Mouse (Mus musculus): ENCODE data around the gene Syce2. TPM values are rescaled to one million over a fixed set of nuclear protein-coding genes. Genes with fewer than 3 reads are reported as not detected.

Syce2 gene
- polyA plus RNA-seq, 1 experiment from 2014 or later = 68.5 TPM

DNA sequence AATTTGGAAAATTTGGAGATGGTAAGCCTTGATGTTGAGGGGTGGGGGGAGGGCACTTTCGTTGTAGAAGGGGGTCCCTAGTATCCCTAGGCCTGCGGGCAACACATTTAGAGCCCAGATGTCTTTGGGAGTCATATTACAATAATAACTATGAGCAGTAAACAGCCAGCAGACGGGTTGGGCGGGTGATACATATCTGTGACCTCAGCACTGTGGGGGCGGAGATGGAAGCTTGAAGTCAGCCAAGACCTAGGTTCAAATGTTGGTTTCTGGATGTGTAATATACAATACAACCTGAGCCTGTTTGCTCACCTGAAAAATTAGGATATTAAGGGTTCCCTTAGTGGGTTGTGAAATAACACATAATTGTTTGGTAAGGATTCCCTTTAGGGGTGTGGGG is 38.0 kb downstream of the Syce2 start:
- Histone ChIP-seq H3K27ac (replicated peaks; ENCODE audit: low read depth, low read length) (no peak overlapping the region), H3K27me3 (replicated peaks; ENCODE audit: control insufficient read depth, insufficient read depth, low read length) (peaks cover 34% of the 10 kb centered on the region), H3K4me2 (ENCODE audit: low read depth, low read length) (0 out of 2 replicates have a peak overlapping the region, but pooled peaks have one; percentile 85), H3K36me3 (ENCODE audit: control insufficient read depth, insufficient read depth, low read length) (no peaks in the 10 kb centered on the region), H3K4me1 (ENCODE audit: control insufficient read depth, insufficient read depth, low read length) (peaks cover 9% of the 10 kb centered on the region; the same call in 1 of the 2 replicates), H3K9ac (ENCODE audit: low read depth, low read length) (no peak overlapping the region), H3K4me3 (ENCODE audit: low read depth, low read length) (no peak overlapping the region), H3K9me3 (ENCODE audit: control insufficient read depth, low read length) (peaks cover 5% of the 10 kb centered on the region; the same call in 1 of the 2 replicates)
- DNase-seq (ENCODE audit: low spot score) = no peak
- WGBS = 51% methylated on average over 5 of the region's 5 CpGs
- ATAC-seq (ENCODE audit: low read depth) = no peak

DNA sequence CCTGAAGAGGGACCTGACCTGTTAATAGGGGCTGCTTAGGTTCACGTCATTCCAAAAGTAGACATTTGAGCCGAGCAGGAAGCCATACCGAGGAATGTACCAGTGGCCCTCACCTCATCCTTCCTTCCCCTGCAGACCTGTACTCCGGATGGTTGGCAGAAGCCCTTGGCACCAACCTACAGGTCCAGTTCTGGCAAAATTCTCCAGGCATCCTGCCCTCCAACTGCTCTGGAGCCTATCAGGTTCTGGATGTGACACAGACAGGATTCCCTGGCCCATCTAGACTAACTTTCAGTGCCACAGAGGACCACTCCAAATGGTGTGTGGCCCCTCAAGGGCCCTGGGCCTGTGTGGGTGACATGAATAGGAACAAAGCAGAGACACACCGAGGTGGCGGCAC is 38.6 kb downstream of the Syce2 start:
- Histone ChIP-seq H3K4me1 (ENCODE audit: control insufficient read depth, insufficient read depth, low read length) (peaks cover 9% of the 10 kb centered on the region; the same call in 1 of the 2 replicates), H3K36me3 (ENCODE audit: control insufficient read depth, insufficient read depth, low read length) (no peaks in the 10 kb centered on the region), H3K9ac (ENCODE audit: low read depth, low read length) (no peak overlapping the region), H3K4me3 (ENCODE audit: low read depth, low read length) (no peak overlapping the region), H3K9me3 (ENCODE audit: control insufficient read depth, low read length) (peaks cover 5% of the 10 kb centered on the region; the same call in 1 of the 2 replicates), H3K4me2 (ENCODE audit: low read depth, low read length) (no peak overlapping the region), H3K27me3 (replicated peaks; ENCODE audit: control insufficient read depth, insufficient read depth, low read length) (peaks cover 34% of the 10 kb centered on the region), H3K27ac (replicated peaks; ENCODE audit: low read depth, low read length) (no peak overlapping the region)
- WGBS = 83% methylated on average over 6 of the region's 6 CpGs
- ATAC-seq (ENCODE audit: low read depth) = no peak
- no peak for DNase-seq (ENCODE audit: low spot score)

- DNase-seq (ENCODE audit: low spot score) = no peak
- no peak for ATAC-seq (ENCODE audit: low read depth)
- Histone ChIP-seq H3K27me3 (replicated peaks; ENCODE audit: control insufficient read depth, insufficient read depth, low read length) (peaks cover 34% of the 10 kb centered on the region), H3K9ac (ENCODE audit: low read depth, low read length) (no peak overlapping the region), H3K36me3 (ENCODE audit: control insufficient read depth, insufficient read depth, low read length) (no peaks in the 10 kb centered on the region), H3K4me2 (ENCODE audit: low read depth, low read length) (no peak overlapping the region; the same call in 1 of the 2 replicates), H3K4me1 (ENCODE audit: control insufficient read depth, insufficient read depth, low read length) (peaks cover 9% of the 10 kb centered on the region; the same call in 1 of the 2 replicates), H3K27ac (replicated peaks; ENCODE audit: low read depth, low read length) (no peak overlapping the region), H3K9me3 (ENCODE audit: control insufficient read depth, low read length) (peaks cover 5% of the 10 kb centered on the region; the same call in 1 of the 2 replicates), H3K4me3 (ENCODE audit: low read depth, low read length) (no peak overlapping the region)
- WGBS = 79% methylated on average over 5 of the region's 9 CpGs
These were observed 39.9 kb downstream of the Syce2 start for GRCm38 (mm10) chr8:84911854-84912253.

DNA sequence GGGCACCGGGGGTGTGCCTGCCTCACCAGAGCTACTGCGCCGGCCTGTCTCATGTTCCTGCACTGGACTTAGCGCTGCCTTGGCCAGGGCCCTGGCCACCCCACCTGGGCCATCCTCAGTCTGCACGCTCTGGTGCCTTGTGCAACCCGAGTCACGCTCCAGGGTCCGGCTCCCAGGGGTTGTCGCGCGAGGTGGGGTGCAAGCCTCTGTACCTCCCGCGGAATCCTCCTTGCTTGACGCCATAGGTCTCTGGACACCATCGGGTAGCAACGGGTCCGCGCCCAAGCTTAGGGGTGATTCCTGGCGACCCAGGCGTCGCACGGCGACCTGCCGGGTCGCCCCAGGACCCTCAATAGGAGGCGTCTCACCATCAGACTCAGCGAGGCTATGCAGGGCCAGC is 40.5 kb downstream of the Syce2 start:
- Histone ChIP-seq H3K27ac (replicated peaks; ENCODE audit: low read depth, low read length) (no peak overlapping the region), H3K27me3 (replicated peaks; ENCODE audit: control insufficient read depth, insufficient read depth, low read length) (peaks cover 34% of the 10 kb centered on the region), H3K4me3 (ENCODE audit: low read depth, low read length) (peak overlapping the region; percentile 49), H3K9me3 (ENCODE audit: control insufficient read depth, low read length) (peaks cover 5% of the 10 kb centered on the region; the same call in 1 of the 2 replicates), H3K9ac (ENCODE audit: low read depth, low read length) (no peak overlapping the region), H3K36me3 (ENCODE audit: control insufficient read depth, insufficient read depth, low read length) (no peaks in the 10 kb centered on the region), H3K4me1 (ENCODE audit: control insufficient read depth, insufficient read depth, low read length) (peaks cover 9% of the 10 kb centered on the region; the same call in 1 of the 2 replicates), H3K4me2 (ENCODE audit: low read depth, low read length) (peak overlapping the region; percentile 70)
- ATAC-seq (ENCODE audit: low read depth) = no peak
- DNase-seq (ENCODE audit: low spot score) = no peak
- 20% methylated on average over 25 of the region's 27 CpGs for WGBS

DNA sequence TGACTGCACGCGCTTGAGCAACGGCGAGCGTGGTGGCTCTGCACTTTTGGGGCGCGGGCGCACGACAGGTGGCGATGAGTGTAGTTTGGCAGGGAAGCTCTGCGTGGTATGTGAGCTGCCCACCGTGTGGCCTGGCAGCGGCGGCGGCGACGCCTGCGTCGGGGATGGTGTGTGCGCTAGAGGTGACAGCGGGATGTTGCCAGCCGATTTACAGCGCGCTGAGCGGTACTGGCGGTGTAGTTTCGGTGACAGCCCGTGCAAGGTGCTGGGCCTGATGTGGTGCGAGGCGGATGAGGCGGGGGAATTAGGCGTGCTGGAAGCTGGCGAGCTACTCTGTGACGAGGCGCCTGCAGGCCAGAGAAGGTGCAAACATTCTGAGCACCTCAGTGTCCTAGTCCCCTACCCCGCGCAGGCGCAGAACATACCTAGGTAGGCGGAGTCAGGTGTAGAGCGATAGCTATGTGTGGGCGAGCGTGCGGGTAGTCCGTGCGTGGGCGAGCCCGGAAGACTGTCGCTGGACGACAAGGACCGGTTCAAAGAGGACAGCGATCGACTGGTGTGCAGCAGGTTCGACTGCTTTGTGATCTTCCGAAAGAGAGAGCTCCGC is 41.1 kb downstream of the Syce2 start:
- ATAC-seq (ENCODE audit: low read depth) (peak; percentile 60), DNase-seq (ENCODE audit: low spot score) (peak; percentile 87)
- peak overlapping the region; percentile 49 for H3K4me3 ChIP-seq (ENCODE audit: low read depth, low read length)
- no peak overlapping the region for H3K27ac ChIP-seq (replicated peaks; ENCODE audit: low read depth, low read length)
- H3K9ac ChIP-seq (ENCODE audit: low read depth, low read length) = peak overlapping the region; percentile 50
- 1% methylated on average over 47 of the region's 55 CpGs for WGBS
- no peaks in the 10 kb centered on the region for H3K36me3 ChIP-seq (ENCODE audit: control insufficient read depth, insufficient read depth, low read length)
- peaks cover 5% of the 10 kb centered on the region; the same call in 1 of the 2 replicates for H3K9me3 ChIP-seq (ENCODE audit: control insufficient read depth, low read length)
- H3K4me1 ChIP-seq (ENCODE audit: control insufficient read depth, insufficient read depth, low read length) = peaks cover 9% of the 10 kb centered on the region; the same call in 1 of the 2 replicates
- peaks cover 34% of the 10 kb centered on the region for H3K27me3 ChIP-seq (replicated peaks; ENCODE audit: control insufficient read depth, insufficient read depth, low read length)
- peak overlapping the region; percentile 70 for H3K4me2 ChIP-seq (ENCODE audit: low read depth, low read length)

DNA sequence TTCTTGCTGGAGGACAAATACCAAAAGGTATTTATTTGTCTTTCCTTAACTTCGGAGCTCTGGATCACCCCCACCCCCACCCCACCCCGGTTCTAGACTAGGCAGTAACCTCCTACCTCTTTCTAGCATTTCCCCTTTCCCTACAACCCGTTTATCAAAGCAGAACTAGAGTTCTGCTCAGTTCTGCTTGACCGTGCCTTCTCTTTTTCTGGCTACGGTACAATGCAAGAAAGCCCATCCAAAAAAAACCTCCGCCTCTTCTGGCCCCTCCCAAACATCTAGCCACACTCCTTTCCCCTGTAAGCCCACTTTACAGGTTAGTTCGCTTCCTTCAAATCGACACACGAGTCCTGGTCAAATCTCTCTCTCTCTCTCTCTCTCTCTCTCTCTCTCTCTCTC is 41.6 kb downstream of the Syce2 start:
- peaks cover 9% of the 10 kb centered on the region; the same call in 1 of the 2 replicates for H3K4me1 ChIP-seq (ENCODE audit: control insufficient read depth, insufficient read depth, low read length)
- H3K9ac ChIP-seq (ENCODE audit: low read depth, low read length) = peak overlapping the region; percentile 50
- peak overlapping the region; percentile 49 for H3K4me3 ChIP-seq (ENCODE audit: low read depth, low read length)
- no peak overlapping the region for H3K27ac ChIP-seq (replicated peaks; ENCODE audit: low read depth, low read length)
- H3K9me3 ChIP-seq (ENCODE audit: control insufficient read depth, low read length) = peaks cover 5% of the 10 kb centered on the region; the same call in 1 of the 2 replicates
- WGBS = 10% methylated on average over 9 of the region's 9 CpGs
- peaks cover 34% of the 10 kb centered on the region for H3K27me3 ChIP-seq (replicated peaks; ENCODE audit: control insufficient read depth, insufficient read depth, low read length)
- DNase-seq (ENCODE audit: low spot score) (no peak), ATAC-seq (ENCODE audit: low read depth) (no peak)
- peak overlapping the region; percentile 70 for H3K4me2 ChIP-seq (ENCODE audit: low read depth, low read length)
- no peaks in the 10 kb centered on the region for H3K36me3 ChIP-seq (ENCODE audit: control insufficient read depth, insufficient read depth, low read length)

- Histone ChIP-seq H3K9me3 (ENCODE audit: control insufficient read depth, low read length) (peaks cover 5% of the 10 kb centered on the region; the same call in 1 of the 2 replicates), H3K36me3 (ENCODE audit: control insufficient read depth, insufficient read depth, low read length) (no peaks in the 10 kb centered on the region), H3K4me1 (ENCODE audit: control insufficient read depth, insufficient read depth, low read length) (peaks cover 8% of the 10 kb centered on the region; the same call in 1 of the 2 replicates), H3K27me3 (replicated peaks; ENCODE audit: control insufficient read depth, insufficient read depth, low read length) (peaks cover 34% of the 10 kb centered on the region), H3K9ac (ENCODE audit: low read depth, low read length) (no peak overlapping the region), H3K4me2 (ENCODE audit: low read depth, low read length) (peak overlapping the region; percentile 70), H3K4me3 (ENCODE audit: low read depth, low read length) (peak overlapping the region; percentile 49), H3K27ac (replicated peaks; ENCODE audit: low read depth, low read length) (no peak overlapping the region)
- ATAC-seq (ENCODE audit: low read depth) = no peak
- 26% methylated on average over 4 of the region's 4 CpGs for WGBS
- peak; percentile 23 for DNase-seq (ENCODE audit: low spot score)
These were observed 42.0 kb downstream of the Syce2 start for GRCm38 (mm10) chr8:84913960-84914359.

GRCm38 (mm10) chr8:84915269-84915668 is 43.4 kb downstream of the Syce2 start:
- no peak overlapping the region for H3K9ac ChIP-seq (ENCODE audit: low read depth, low read length)
- H3K4me1 ChIP-seq (ENCODE audit: control insufficient read depth, insufficient read depth, low read length) = no peaks in the 10 kb centered on the region
- no peak for DNase-seq (ENCODE audit: low spot score)
- peaks cover 5% of the 10 kb centered on the region; the same call in 1 of the 2 replicates for H3K9me3 ChIP-seq (ENCODE audit: control insufficient read depth, low read length)
- H3K36me3 ChIP-seq (ENCODE audit: control insufficient read depth, insufficient read depth, low read length) = no peaks in the 10 kb centered on the region
- no peak overlapping the region for H3K27ac ChIP-seq (replicated peaks; ENCODE audit: low read depth, low read length)
- WGBS = 86% methylated on average over 8 of the region's 8 CpGs
- peaks cover 32% of the 10 kb centered on the region for H3K27me3 ChIP-seq (replicated peaks; ENCODE audit: control insufficient read depth, insufficient read depth, low read length)
- ATAC-seq (ENCODE audit: low read depth) = no peak
- no peak overlapping the region for H3K4me2 ChIP-seq (ENCODE audit: low read depth, low read length)
- no peak overlapping the region for H3K4me3 ChIP-seq (ENCODE audit: low read depth, low read length)

- H3K36me3 ChIP-seq (ENCODE audit: control insufficient read depth, insufficient read depth, low read length) = no peaks in the 10 kb centered on the region
- no peaks in the 10 kb centered on the region for H3K4me1 ChIP-seq (ENCODE audit: control insufficient read depth, insufficient read depth, low read length)
- no peak overlapping the region for H3K9ac ChIP-seq (ENCODE audit: low read depth, low read length)
- no peak overlapping the region for H3K27ac ChIP-seq (replicated peaks; ENCODE audit: low read depth, low read length)
- peaks cover 10% of the 10 kb centered on the region for H3K27me3 ChIP-seq (replicated peaks; ENCODE audit: control insufficient read depth, insufficient read depth, low read length)
- ATAC-seq (ENCODE audit: low read depth) (no peak), DNase-seq (ENCODE audit: low spot score) (no peak)
- H3K4me3 ChIP-seq (ENCODE audit: low read depth, low read length) = no peak overlapping the region
- H3K9me3 ChIP-seq (ENCODE audit: control insufficient read depth, low read length) = peaks cover 5% of the 10 kb centered on the region; the same call in 1 of the 2 replicates
- 49% methylated on average over 15 of the region's 20 CpGs for WGBS
- no peak overlapping the region for H3K4me2 ChIP-seq (ENCODE audit: low read depth, low read length)
These were observed 45.9 kb downstream of the Syce2 start for GRCm38 (mm10) chr8:84917781-84918180.
